Mouse (Mus musculus) small intestine, adult 2 months (tissue): Measurements from ENCODE around the gene Fam169b.

Source experiments
- CTCF ChIP-seq: fragments of 200-500 bp; IDR thresholded peaks from 2 replicates; pipeline ENCODE4 v1.5.1; 2012; ENCODE audit warnings: low read depth, mild to moderate bottlenecking, control low read depth, inconsistent platforms, low read length, moderate library complexity, mixed read lengths; ENCODE audit not compliant: insufficient replicate concordance, insufficient read length; ENCODE audit errors: extremely low read depth
- POLR2A ChIP-seq: fragments of 200-500 bp; IDR thresholded peaks from 2 replicates; pipeline ENCODE4 v1.6.1; 2012; ENCODE audit warnings: low read depth, mild to moderate bottlenecking, control low read depth, inconsistent platforms, low read length, moderate library complexity

- TF ChIP-seq POLR2A: no peak
- TF ChIP-seq CTCF: no peak
Measured at GRCm38 (mm10) chr7:68291603-68292002, 18.0 kb downstream of the Fam169b start.
